Mouse (Mus musculus): ENCODE data around the gene Dpy19l3.
A peak's percentile ranks its signal among the peaks of the same experiment; 100 is the strongest.

Gene Dpy19l3

GRCm38 (mm10) chr7:35754033-35754885 is at the start of gene Dpy19l3:
Dpy19l3 (minus strand) TSS chr7:35754454.
- DNase-seq = peak; percentile 82

DNA sequence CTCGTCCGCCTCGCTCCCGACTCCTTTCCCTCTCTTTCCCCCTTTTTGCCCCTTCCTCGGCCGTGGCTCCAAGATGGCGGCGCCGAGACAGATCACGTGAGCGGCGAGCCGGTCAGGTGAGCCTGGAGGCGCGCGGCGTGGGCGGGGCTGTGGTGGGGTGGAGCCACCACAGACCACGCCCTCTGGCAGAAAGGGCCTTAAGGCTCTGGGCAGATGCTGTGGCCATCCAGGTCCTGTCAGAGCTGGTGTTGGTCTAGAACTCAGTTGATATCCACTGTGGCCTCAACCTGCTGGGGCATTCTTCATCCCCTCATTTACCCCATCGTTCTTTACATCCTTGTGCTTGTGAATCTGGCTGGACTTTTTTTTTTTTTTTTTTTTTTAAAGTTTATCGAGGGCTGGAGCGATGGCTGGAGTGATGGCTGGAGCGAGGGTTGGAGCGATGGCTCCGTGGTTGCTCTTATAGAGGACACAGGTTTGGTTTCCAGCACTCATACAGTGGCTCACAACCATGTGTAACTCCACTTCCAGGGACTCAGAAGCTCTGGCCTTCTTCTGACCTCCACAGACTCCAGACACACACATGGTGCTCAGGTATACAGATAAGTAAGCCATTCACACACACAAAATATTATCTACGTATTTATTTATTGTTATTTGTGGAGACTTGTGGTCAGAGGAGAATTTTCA is 48.8 kb upstream of the Dpy19l3 start, which contains the start of gene Zfp507:
TSS of gene Zfp507 (minus strand) at position 98 of the 690 bp plus-strand sequence.
- peak; percentile 85 for DNase-seq

GRCm38 (mm10) chr7:35802201-35802905 is 48.1 kb upstream of the Dpy19l3 start:
- DNase-seq = no peak

- DNase-seq = no peak
Measured at GRCm38 (mm10) chr7:35796123-35796522, 41.9 kb upstream of the Dpy19l3 start.

- no peak for DNase-seq
Measured at GRCm38 (mm10) chr7:35794145-35794664, 40.0 kb upstream of the Dpy19l3 start.

DNA sequence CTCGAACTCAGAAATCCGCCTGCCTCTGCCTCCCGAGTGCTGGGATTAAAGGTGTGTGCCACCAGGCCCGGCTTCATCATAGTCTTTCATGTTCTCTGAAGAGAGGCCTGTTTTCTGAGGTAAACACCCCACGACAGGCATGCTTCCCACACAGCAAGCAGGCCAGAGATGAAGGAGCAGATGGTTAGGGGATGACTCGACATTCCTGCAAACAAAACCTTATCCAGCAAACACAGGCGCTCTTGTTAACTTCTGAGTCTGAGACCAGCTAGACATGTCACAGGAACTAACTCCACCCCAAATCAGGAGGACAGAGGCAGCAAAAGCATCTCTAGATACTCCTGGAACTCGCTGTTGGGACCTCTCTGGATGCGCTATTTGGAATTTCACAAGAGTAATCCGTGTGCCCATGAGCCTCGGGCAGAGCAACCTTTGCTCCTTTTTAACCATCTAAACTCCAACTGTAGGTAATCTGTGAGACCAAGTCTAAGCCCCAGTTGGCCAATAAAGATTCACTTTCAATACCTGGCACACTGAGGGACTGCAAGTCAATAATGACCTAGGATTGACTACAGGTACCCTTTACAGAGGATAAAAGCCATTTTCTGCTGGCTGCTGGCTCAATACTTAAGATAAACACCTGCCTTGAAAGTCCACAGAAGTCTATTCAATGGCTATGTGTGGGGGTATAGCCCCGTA is 38.0 kb upstream of the Dpy19l3 start:
- no peak for DNase-seq

GRCm38 (mm10) chr7:35790926-35791325 is 36.7 kb upstream of the Dpy19l3 start:
- DNase-seq = no peak

GRCm38 (mm10) chr7:35790201-35790600 is 35.9 kb upstream of the Dpy19l3 start:
- no peak for DNase-seq

DNA sequence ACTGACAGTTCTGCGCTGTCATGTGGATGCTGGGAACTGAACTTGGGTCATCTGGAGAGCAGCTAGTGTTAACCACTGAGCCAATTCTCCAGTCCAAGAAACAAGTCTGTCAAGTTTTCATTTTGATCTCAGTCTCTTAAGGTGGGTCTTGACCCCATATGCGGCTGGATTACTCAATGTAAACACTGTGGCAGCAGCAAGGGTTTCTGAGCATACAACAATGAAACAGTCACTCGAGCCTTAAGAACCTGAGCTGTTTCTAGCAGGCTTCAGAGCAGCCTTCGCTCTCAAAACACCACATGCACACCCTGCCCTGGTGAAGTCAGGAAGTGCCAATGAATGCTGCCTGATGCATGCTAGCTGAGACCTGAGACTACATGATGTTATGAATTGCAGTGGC is 31.3 kb upstream of the Dpy19l3 start:
- no peak for DNase-seq

- no peak for DNase-seq
Measured at GRCm38 (mm10) chr7:35782252-35782651, 28.0 kb upstream of the Dpy19l3 start.

- DNase-seq = no peak
Measured at GRCm38 (mm10) chr7:35774127-35774526, 19.9 kb upstream of the Dpy19l3 start.

GRCm38 (mm10) chr7:35772347-35772746 is 18.1 kb upstream of the Dpy19l3 start:
- no peak for DNase-seq

DNA sequence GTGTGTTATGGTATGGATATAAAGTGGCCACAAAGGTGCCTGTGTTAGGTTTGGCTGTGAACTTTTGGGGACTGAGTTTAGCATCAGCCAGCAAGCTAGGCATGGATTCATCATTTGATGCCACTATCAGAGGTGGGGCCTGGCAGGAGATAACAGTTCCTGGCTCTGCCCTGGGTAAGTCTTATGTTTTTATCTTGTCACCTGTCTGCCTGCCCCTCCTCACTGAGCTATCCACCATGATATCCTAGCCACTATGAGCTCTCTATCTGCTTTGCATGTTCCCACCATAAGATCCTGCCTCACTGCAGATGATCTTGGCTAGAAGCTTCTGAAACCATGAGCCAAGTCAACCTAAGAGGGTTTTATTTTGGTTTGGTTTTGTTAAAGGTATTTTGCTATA is 16.9 kb upstream of the Dpy19l3 start:
- no peak for DNase-seq

- DNase-seq = no peak
Measured at GRCm38 (mm10) chr7:35770122-35770521, 15.9 kb upstream of the Dpy19l3 start.

- no peak for DNase-seq
Measured at GRCm38 (mm10) chr7:35764461-35764860, 10.2 kb upstream of the Dpy19l3 start.

DNA sequence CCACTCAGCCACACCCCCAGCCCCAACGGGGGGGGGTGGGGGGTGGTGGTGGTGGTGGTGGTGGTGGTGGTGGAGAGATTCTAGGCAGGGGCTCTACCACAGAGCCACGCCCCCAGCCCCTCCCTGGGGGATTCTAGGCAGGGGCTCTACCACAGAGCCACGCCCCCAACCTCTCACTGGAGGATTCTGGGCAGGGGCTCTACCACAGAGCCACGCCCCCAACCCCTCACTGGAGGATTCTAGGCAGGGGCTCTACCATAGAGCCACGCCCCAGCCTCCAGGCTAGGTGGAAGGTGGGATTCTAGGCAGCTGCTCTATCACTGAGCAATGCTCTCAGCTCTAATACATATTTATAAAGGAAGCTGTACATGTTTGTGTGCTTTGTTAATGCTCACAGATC is 7.5 kb upstream of the Dpy19l3 start:
- DNase-seq = no peak

- no peak for DNase-seq
Measured at GRCm38 (mm10) chr7:35759602-35760001, 5.3 kb upstream of the Dpy19l3 start.

DNA sequence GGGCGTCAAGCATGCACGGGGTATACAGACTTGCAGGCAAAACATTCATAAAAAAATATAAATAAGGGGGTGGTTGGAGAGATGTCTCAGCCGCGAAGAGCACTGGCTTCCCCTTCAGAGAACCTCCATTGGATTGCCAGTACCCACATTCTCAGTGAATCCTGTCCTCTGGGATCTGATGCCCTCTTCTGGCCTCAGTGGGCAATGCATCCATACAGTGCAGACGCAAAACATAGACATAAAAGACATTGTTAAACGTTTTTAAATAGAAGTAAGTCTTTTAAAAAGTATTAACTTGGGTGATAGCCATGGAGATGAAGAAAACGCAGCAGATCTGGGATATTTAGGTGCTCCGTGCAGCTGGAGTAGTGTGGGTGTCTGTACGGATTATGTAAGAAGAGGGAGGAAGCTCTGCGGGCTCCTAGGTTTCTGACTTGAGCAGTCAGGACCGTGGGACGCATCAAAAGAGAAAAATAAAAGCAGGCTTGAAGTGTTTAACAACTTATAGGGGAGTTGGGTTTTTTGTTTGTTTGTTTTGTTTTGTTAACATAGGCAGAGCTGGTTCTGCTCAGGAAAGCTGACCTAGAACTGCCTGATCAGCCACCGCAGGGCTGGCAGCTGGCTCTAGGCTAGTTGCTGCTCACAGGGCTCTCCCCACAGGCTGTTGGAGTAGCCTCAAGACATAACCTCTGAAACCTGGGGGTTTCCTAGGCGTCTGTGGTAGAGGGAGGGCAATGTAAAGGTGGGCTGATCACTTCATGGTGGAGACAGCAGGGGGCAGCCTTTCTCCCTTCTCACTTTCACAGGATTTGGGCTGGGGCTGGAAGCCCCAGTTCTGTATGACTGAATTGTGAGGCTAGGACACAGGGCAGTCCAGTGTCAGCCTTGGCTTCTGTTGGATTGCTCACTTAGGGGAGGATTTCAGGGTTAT is 2.5 kb upstream of the Dpy19l3 start:
- DNase-seq = no peak

DNA sequence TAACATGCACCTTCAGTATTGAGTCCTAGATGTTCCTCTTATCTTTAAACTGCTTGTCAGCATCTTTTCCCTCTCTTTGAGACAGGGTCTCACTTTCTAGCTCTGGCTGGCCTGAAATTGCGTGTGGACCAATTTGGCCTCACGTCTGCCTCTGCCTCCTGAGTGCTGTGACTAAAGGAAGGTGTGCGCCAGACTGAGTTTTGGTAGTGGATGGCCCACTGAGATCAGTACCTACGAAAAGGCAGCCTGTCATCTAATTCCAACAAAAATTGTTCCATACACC is 573 bp upstream of the Dpy19l3 start:
- no peak for DNase-seq

DNA sequence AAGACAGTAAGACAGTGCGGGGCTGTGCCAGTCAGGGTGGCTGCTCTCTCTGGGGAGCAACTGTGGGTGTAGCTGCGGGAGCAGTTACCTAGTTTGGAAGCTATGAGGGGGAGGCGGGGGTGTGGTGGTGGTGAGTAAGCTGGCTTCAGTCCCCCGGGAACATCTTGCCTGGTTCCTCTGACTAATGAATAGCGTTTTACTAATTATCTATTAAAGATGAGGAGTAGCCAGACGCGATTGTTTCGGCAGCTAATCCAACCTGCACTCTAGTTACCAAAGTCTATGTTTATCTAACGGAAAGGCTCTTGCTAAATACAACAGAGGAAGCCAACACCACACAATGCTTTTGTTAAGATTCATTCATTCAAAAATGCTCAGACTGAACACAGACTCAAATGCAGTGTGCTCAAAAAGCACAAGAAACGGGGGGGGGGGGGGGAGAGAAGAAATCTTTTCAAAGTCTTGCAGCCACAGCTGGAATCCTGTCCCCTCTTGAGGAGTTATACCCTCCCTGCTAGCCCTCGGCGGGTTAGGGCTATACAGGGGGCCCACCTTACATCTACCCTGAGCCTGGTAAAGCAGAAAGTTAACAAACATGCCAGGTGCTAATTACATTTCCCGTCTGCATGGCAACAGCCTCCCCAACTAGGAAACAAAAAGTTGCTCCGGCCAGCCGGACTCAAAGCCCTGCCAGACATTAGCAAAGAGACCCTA is 778 bp downstream of the Dpy19l3 start:
- DNase-seq = no peak

- DNase-seq = no peak
Measured at GRCm38 (mm10) chr7:35750873-35751272, 3.4 kb downstream of the Dpy19l3 start.
